Mouse (Mus musculus): ENCODE measurements around the gene Ndufa6. TPM values are rescaled to one million over a fixed set of nuclear protein-coding genes. Genes with fewer than 3 reads are reported as not detected.
"Not testable (repeated sequence)": the region's sequence is repeated elsewhere in the genome, so short reads cannot be mapped to it uniquely, and the experiment has no call there.

The Ndufa6 gene
- polyA plus RNA-seq, 1 experiment, result 466 TPM

DNA sequence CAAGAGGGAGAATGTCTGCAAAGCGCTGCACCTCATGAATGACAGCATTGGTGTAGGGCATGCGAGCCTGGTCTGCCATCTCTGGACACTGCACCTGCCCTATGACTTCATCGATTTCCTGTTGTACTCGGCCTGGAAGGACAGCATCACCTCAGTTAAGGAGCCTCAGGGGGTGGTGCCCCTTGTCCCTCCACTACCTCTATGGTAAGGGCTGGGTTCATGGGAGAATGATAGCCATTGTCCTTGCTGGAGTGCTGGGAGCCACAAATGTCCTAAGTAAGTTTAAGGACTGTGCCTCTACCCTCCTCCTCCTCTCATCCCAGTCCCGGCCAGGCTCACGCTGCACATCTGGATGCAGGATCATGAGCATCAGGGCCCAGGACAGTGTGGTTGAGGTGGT lies 18.3 kb upstream of the Ndufa6 start:
- peaks cover 2% of the 10 kb centered on the region for H3K4me1 ChIP-seq (ENCODE audit: control insufficient read depth, insufficient read depth, low read length)
- TF ChIP-seq CTCF (IDR thresholded peaks at IDR 0.05; ENCODE audit: extremely low read depth, insufficient read depth, low read length) (no peak), POLR2A (IDR thresholded peaks at IDR 0.05; ENCODE audit: extremely low read depth, insufficient read depth, low read length) (no peak)
- H3K4me3 ChIP-seq (ENCODE audit: insufficient read depth, low read length), result no peak overlapping the region
- H3K27ac ChIP-seq (ENCODE audit: insufficient read depth, low read length), result no peak overlapping the region

DNA sequence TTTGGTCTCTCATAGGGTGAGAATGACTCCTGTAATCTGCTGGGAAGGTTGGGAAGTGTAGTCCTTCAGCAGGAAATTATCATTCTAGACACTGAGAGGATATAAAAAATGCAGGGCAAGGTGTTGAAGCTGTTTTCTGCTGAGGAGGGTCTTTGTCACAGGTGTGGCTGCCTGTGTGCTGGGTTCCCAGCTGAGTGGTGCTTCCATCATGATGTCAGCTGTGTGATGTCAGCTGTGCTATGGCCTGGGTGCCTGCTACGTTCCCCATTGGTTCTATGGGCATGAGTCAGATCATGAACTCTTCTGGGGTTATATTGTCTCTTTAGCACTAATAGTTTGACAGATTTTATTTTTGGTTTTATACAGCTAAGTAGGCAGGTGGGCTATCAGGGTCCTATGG lies 14.7 kb upstream of the Ndufa6 start:
- H3K27ac ChIP-seq (ENCODE audit: insufficient read depth, low read length), result no peak overlapping the region
- H3K4me1 ChIP-seq (ENCODE audit: control insufficient read depth, insufficient read depth, low read length), result no peaks in the 10 kb centered on the region
- H3K4me3 ChIP-seq (ENCODE audit: insufficient read depth, low read length), result no peak overlapping the region
- TF ChIP-seq POLR2A (IDR thresholded peaks at IDR 0.05; ENCODE audit: extremely low read depth, insufficient read depth, low read length) (no peak), CTCF (IDR thresholded peaks at IDR 0.05; ENCODE audit: extremely low read depth, insufficient read depth, low read length) (no peak)

DNA sequence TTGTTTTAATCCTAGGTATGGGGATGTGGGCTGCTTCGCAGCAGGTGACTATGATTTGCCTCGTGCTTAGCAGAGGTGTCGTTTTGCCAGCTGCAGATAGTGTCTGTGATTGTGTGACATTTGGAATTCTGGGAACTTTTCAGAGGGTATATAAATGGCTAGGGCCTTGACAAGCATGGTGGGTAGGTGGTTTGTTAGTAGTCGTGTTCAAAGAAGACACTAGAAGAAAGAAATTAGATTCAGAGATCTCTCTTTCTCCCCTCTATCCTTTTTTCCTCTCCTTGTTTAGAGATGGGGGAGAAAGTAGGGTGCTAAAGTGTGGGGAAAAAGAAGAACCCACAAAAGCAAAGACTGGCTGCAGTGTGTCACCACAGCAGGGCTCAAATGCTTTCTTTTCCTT lies 14.0 kb upstream of the Ndufa6 start:
- no peak for TF ChIP-seq POLR2A (IDR thresholded peaks at IDR 0.05; ENCODE audit: extremely low read depth, insufficient read depth, low read length)
- Histone ChIP-seq H3K27ac (ENCODE audit: insufficient read depth, low read length) (no peak overlapping the region), H3K4me3 (ENCODE audit: insufficient read depth, low read length) (no peak overlapping the region), H3K4me1 (ENCODE audit: control insufficient read depth, insufficient read depth, low read length) (no peaks in the 10 kb centered on the region)

DNA sequence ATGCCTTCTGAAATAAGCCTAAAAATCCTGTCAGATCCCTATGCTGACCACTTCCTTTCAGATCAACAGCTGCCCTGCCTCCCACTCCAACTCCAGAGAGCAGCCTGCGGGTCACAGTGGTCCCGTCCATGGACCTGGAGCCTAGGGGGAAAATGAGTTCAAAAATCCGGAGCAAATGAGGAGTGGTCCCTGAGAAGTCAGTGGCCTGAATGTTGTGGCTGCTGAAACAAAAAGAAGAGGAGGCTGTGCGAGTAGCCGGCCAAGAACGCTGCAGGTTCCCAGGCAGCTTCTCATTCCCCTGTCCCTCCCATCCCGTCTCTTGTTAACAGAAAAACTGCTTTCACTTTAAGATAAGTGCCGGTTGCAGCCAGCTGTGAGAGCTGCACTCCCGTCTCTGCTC lies 10.4 kb upstream of the Ndufa6 start:
- not testable (repeated sequence) for H3K4me3 ChIP-seq (ENCODE audit: insufficient read depth, low read length); H3K27ac ChIP-seq (ENCODE audit: insufficient read depth, low read length); H3K4me1 ChIP-seq (ENCODE audit: control insufficient read depth, insufficient read depth, low read length)

DNA sequence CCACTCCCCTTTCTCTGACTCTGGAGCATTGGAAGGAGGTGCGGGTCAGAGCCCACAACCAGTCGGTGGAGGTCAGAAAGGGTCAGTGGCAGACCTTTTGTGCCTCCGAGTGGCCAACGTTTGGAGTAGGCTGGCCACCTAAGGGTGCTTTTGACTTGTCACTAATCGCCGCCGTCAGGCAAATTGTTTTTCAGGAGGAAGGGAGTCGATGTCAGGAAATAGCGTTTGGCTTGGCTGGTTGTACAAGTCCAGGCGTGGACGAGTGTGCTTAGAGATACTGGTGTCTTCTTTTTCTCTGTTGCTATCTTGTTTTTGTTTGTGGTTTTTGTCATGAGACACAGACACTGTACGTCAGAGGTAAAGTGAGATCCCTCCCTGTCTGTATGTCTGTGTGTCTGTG lies 9.7 kb upstream of the Ndufa6 start:
- not testable (repeated sequence) for H3K4me1 ChIP-seq (ENCODE audit: control insufficient read depth, insufficient read depth, low read length); H3K27ac ChIP-seq (ENCODE audit: insufficient read depth, low read length); H3K4me3 ChIP-seq (ENCODE audit: insufficient read depth, low read length)

DNA sequence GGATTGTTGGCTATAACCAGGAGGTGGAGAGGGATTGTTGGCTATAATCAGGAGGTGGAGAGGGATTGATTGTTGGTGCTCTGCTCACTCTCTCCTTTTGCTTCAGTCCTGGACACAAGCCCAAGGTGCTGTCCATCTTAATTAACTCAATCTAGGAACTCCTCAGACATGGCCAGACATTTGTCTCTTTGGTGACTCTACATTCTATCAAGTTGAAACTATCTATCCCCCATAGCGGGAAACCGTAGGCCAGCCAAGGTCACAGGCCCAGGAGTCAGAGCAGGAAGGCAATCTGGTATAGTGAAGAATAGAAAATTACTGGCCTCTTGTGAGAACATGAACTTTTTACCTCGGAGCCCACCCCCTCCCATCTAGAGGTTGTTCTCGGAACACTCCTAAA lies 8.1 kb upstream of the Ndufa6 start:
- no peak for TF ChIP-seq POLR2A (IDR thresholded peaks at IDR 0.05; ENCODE audit: extremely low read depth, insufficient read depth, low read length)
- TF ChIP-seq CTCF (IDR thresholded peaks at IDR 0.05; ENCODE audit: extremely low read depth, insufficient read depth, low read length), result no peak
- Histone ChIP-seq H3K4me1 (ENCODE audit: control insufficient read depth, insufficient read depth, low read length) (no peaks in the 10 kb centered on the region), H3K4me3 (ENCODE audit: insufficient read depth, low read length) (no peak overlapping the region), H3K27ac (ENCODE audit: insufficient read depth, low read length) (no peak overlapping the region)

DNA sequence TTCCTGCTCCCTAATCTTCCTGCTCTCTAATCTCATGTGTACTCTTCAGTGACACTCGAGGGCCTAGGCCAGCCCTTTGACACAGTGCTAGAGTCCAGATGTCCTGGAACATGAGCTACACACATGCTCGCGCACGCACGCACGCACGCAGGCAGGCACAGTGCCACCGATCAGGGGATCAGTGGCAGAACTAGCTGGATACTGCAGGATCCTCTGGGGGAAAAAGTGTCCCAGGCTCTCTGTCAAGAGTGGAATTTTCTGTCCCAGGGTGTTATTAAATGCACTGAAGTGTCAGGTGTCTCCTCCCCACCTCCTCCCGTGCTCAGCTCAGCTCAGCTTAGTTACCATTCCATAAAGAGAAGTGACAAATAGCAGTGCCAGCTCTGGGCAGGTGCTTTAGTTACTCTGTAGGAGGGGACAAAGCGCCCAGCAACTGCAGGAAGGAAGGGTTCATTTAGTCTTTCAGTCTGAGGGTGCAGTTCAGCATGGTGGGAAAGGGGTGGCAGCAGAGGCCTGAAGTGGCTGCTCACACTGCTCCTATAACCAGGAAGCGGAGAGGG lies 7.4 kb upstream of the Ndufa6 start:
- no peak overlapping the region for H3K27ac ChIP-seq (ENCODE audit: insufficient read depth, low read length)
- no peak overlapping the region for H3K4me3 ChIP-seq (ENCODE audit: insufficient read depth, low read length)
- no peak for TF ChIP-seq POLR2A (IDR thresholded peaks at IDR 0.05; ENCODE audit: extremely low read depth, insufficient read depth, low read length)
- TF ChIP-seq CTCF (IDR thresholded peaks at IDR 0.05; ENCODE audit: extremely low read depth, insufficient read depth, low read length), result peak; percentile 54
- no peaks in the 10 kb centered on the region for H3K4me1 ChIP-seq (ENCODE audit: control insufficient read depth, insufficient read depth, low read length)

DNA sequence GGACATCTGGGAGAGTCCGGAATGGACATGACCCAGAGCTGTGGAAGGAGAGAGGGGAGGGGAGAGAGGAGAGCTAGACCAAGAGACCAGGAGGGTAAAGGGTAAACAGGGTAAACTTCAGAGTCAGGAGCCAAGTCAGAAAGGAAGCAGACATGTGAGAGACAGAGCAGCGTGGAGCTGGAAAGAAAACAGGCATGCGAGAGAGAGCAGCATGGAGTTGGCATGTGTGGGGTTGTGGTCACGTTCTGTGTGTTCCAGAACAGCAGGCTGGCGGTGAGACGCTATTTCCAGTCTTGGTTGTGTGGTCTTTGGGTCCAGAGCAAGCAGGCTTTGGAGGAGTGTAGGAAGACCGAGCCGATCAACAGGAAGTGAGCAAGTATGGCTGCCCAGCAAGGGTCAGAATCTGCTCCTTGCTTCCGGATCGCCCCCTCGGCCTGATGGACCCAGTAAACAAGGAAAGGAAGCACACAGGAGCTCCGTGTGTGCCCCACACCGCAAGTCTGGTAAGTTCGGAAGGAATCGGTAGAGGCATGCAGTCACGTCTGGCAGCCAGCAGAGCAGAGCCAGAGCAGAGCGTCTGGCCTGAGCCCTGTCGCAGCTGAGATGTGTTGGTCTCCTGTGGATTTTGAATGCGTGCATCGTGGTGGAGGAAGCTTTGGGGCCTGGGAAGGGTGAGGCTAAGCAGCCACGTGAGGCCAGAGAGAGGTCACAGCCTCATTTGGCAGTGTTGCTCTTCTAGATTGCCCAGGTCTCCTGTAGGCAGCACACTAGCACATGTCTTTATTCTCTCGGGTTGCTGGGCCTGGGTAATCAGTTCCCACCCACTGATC lies 4.5 kb upstream of the Ndufa6 start:
- TF ChIP-seq CTCF (IDR thresholded peaks at IDR 0.05; ENCODE audit: extremely low read depth, insufficient read depth, low read length) (no peak), POLR2A (IDR thresholded peaks at IDR 0.05; ENCODE audit: extremely low read depth, insufficient read depth, low read length) (no peak)
- Histone ChIP-seq H3K4me3 (ENCODE audit: insufficient read depth, low read length) (no peak overlapping the region), H3K4me1 (ENCODE audit: control insufficient read depth, insufficient read depth, low read length) (no peaks in the 10 kb centered on the region), H3K27ac (ENCODE audit: insufficient read depth, low read length) (no peak overlapping the region)

DNA sequence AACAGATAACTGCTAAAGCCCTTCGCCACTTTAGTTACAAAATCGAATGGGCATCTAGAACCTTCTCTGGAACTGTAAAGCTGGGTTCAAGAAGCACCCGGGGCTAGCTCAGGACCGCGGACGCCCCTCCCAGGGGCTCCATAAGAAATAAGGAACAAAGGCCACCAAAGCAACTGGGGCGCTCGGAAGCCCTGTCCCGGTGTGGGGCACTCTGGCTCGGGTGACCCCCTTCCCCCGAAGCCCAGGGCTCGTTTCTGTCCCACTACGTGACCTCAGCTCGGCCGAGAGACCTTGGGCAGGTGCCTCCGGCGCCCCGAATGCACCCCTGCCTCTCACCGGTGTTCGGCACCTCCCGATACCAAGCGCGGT lies 393 bp downstream of the Ndufa6 start:
- Histone ChIP-seq H3K4me1 (ENCODE audit: control insufficient read depth, insufficient read depth, low read length) (no peaks in the 10 kb centered on the region), H3K27ac (ENCODE audit: insufficient read depth, low read length) (peak overlapping the region; percentile 53), H3K4me3 (ENCODE audit: insufficient read depth, low read length) (peak overlapping the region; percentile 58)
- TF ChIP-seq POLR2A (IDR thresholded peaks at IDR 0.05; ENCODE audit: extremely low read depth, insufficient read depth, low read length) (no peak), CTCF (IDR thresholded peaks at IDR 0.05; ENCODE audit: extremely low read depth, insufficient read depth, low read length) (no peak)

DNA sequence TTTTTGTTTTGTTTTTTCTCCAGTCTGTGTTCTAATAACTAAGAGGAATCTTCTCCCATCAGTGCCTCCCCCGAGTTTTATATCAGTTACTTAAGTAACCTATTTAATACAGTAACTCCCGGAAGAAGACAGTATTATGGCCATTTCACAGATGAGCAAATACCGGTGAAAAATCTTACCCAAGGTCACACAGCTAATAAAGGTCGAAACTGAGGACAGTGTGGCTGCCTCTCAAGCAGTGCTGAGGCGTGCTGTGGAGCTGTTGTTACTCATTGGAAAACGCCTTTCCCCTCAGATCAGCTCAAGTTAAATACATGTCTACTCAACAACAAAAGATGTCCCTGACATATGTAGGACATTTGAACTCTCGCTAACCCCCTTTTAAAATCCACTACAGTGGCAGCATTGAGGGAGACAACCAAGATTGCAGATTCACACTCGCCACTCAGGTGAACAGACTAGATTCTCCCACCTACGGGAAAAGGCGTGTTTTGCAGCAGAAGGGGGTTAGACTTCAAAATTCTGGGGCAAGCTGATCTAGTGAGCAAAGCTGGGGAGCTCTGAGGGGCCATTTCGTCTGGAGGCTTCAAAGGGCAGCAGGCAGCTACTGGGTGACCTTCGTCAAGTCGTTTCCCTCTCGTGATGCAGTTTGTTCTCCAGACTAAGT lies 911 bp downstream of the Ndufa6 start:
- Histone ChIP-seq H3K27ac (ENCODE audit: insufficient read depth, low read length) (peak overlapping the region; percentile 53; the same call in 1 of the 2 replicates), H3K4me3 (ENCODE audit: insufficient read depth, low read length) (peak overlapping the region; percentile 58), H3K4me1 (ENCODE audit: control insufficient read depth, insufficient read depth, low read length) (no peaks in the 10 kb centered on the region)
- TF ChIP-seq POLR2A (IDR thresholded peaks at IDR 0.05; ENCODE audit: extremely low read depth, insufficient read depth, low read length) (no peak), CTCF (IDR thresholded peaks at IDR 0.05; ENCODE audit: extremely low read depth, insufficient read depth, low read length) (no peak)

Measured in cortical plate, adult 2 months (tissue).